Mouse (Mus musculus) forebrain, embryonic 16.5 days (tissue): ENCODE measurements around the gene Pikfyve. TPM values are rescaled to one million over a fixed set of nuclear protein-coding genes. Genes with fewer than 3 reads are reported as not detected.
"Not testable (repeated sequence)": the region's sequence is repeated elsewhere in the genome, so short reads cannot be mapped to it uniquely, and the experiment has no call there.

Experiments
- ATAC-seq: fragments of 200-750 bp; cut with Nextera tagmentation; 2 replicates; pipeline ENCODE4 v1.8.0; 2017; ENCODE audit warnings: mild to moderate bottlenecking, moderate library complexity
- H3K27ac ChIP-seq: fragments of 300-500 bp; sonication (generic); 2 replicates; pipeline ENCODE4 v1.5.1; 2014; ENCODE audit warnings: low read length, control low read depth
- H3K27me3 ChIP-seq: fragments of 300-500 bp; sonication (generic); replicated peaks from 2 replicates; pipeline ENCODE4 v1.6.1; 2014; ENCODE audit warnings: low read length; ENCODE audit not compliant: control insufficient read depth, insufficient read depth
- H3K36me3 ChIP-seq: fragments of 300-500 bp; sonication (generic); 2 replicates; pipeline ENCODE4 v1.6.1; 2014; ENCODE audit not compliant: control insufficient read depth, insufficient read depth
- H3K4me1 ChIP-seq: fragments of 300-500 bp; sonication (generic); replicated peaks from 2 replicates; pipeline ENCODE4 v1.6.1; 2014; ENCODE audit warnings: low read length; ENCODE audit not compliant: control insufficient read depth, insufficient read depth
- H3K4me2 ChIP-seq: fragments of 300-500 bp; sonication (generic); 2 replicates; pipeline ENCODE4 v1.6.1; 2014; ENCODE audit warnings: mild to moderate bottlenecking, low read length, control low read depth
- H3K4me3 ChIP-seq: fragments of 300-500 bp; sonication (generic); replicated peaks from 2 replicates; pipeline ENCODE4 v1.5.1; 2014; ENCODE audit warnings: mild to moderate bottlenecking, low read length, control low read depth
- H3K9ac ChIP-seq: fragments of 300-500 bp; sonication (generic); replicated peaks from 2 replicates; pipeline ENCODE4 v1.6.1; 2014; ENCODE audit warnings: low read depth, low read length, control low read depth
- H3K9me3 ChIP-seq: fragments of 300-500 bp; sonication (generic); 2 replicates; pipeline ENCODE4 v1.6.1; 2016; ENCODE audit warnings: low read length; ENCODE audit not compliant: control insufficient read depth
- WGBS: fragments of 180-500 bp; shearing (Covaris S2); extraction: QIAGEN DNeasy Blood & Tissue Kit; methylation state at CpG from one replicate; pipeline ENCODE4 v1.1.7; 2014; 5-methylcytosine and 5-hydroxymethylcytosine counted together
- polyA plus RNA-seq: library from polyadenylated mRNA; unstranded; fragments of >200 nt; fragmentation: Nextera tagmentation; extraction: Ambion mirVana; gene quantifications from 2 replicates; pipeline ENCODE4 v1.2.1, GENCODE M21; 2015

Pikfyve gene
- polyA plus RNA-seq, 1 experiment from 2014 or later: 16.5 TPM

DNA sequence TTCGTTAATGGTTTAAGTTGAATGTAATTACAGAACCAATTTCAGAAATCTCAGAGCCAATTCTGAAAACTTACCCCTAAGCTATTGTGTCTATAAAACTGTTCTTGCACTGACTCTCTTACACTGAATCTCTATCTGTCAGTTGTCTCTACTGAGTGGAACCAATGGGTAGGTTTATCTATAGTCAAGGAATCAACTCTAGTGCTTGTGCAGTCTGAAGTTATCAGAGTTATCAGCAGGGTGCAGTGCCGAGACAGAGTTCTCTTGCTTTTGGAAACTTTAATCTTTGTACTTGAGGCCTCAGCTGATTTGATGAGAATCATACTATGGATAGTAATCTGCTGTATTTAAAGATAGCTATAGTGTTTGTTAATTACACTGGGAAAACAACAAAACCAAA, 11.9 kb downstream of the Pikfyve start:
- H3K27me3 ChIP-seq: no peaks in the 10 kb centered on the region
- 93% methylated on average over 2 of the region's 2 CpGs for WGBS
- no peak overlapping the region for H3K9ac ChIP-seq
- peaks cover 8% of the 10 kb centered on the region for H3K36me3 ChIP-seq
- H3K4me1 ChIP-seq: no peaks in the 10 kb centered on the region
- no peak overlapping the region for H3K4me2 ChIP-seq
- no peak for ATAC-seq
- H3K4me3 ChIP-seq: no peak overlapping the region
- H3K27ac ChIP-seq: no peak overlapping the region
- no peaks in the 10 kb centered on the region for H3K9me3 ChIP-seq

DNA sequence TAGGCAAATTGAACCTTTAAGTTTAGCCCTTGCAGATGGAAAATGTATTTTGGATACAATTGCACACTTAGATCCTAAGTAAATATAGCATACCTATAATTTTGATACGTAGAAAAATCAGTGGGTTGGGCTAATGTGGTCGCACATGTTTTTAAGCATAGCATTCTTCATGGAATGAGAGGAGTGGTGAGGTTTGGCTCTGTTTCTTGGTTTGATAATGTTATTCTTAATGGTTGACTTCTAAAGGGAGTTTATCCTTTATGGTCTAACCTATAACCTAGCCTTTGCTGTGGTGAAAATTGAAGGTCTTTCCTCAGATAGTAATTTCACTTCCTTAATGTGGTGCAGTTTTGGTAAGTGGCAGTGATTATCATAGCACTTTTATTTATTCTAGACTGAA, 12.4 kb downstream of the Pikfyve start:
- WGBS: 95% methylated on average over 2 of the region's 2 CpGs
- no peak for ATAC-seq
- Histone ChIP-seq H3K36me3 (peaks cover 11% of the 10 kb centered on the region), H3K27me3 (no peaks in the 10 kb centered on the region), H3K9me3 (no peaks in the 10 kb centered on the region), H3K4me2 (no peak overlapping the region), H3K4me3 (no peak overlapping the region), H3K9ac (no peak overlapping the region), H3K27ac (no peak overlapping the region), H3K4me1 (no peaks in the 10 kb centered on the region)

DNA sequence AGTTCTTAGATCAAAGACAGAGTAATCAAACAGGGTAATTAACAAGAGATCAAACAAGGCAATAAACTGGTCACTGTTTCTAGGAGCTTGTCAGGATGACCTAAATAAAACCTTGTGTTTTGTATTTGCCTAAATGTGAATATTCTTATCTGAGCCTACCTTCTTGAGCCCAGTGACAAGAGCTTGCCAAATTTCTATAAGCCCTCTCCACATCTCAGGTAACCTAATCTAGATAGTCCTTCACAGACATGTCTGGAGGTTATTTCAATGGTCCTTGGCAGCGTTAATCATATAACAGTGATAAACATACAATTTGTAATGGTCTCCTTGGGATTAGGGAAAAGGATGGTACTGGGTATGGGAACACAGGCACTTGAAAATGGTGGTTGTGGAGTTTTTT, 17.8 kb downstream of the Pikfyve start:
- H3K4me1 ChIP-seq: no peaks in the 10 kb centered on the region
- H3K4me3 ChIP-seq: no peak overlapping the region
- H3K27ac ChIP-seq: no peak overlapping the region
- ATAC-seq: no peak
- H3K9ac ChIP-seq: no peak overlapping the region
- WGBS: 97% methylated on average over 1 of the region's 1 CpGs
- H3K36me3 ChIP-seq: peaks cover 23% of the 10 kb centered on the region
- H3K4me2 ChIP-seq: no peak overlapping the region
- H3K9me3 ChIP-seq: no peaks in the 10 kb centered on the region
- H3K27me3 ChIP-seq: no peaks in the 10 kb centered on the region

GRCm38 (mm10) chr1:65213214-65213613, 26.7 kb downstream of the Pikfyve start:
- no peak overlapping the region for H3K9ac ChIP-seq
- H3K9me3 ChIP-seq: peaks cover 6% of the 10 kb centered on the region
- H3K4me1 ChIP-seq: no peaks in the 10 kb centered on the region
- H3K27me3 ChIP-seq: no peaks in the 10 kb centered on the region
- no peak overlapping the region for H3K4me3 ChIP-seq
- ATAC-seq: no peak
- H3K27ac ChIP-seq: no peak overlapping the region
- peaks cover 23% of the 10 kb centered on the region for H3K36me3 ChIP-seq
- no peak overlapping the region for H3K4me2 ChIP-seq
- 12% methylated on average over 2 of the region's 2 CpGs for WGBS

DNA sequence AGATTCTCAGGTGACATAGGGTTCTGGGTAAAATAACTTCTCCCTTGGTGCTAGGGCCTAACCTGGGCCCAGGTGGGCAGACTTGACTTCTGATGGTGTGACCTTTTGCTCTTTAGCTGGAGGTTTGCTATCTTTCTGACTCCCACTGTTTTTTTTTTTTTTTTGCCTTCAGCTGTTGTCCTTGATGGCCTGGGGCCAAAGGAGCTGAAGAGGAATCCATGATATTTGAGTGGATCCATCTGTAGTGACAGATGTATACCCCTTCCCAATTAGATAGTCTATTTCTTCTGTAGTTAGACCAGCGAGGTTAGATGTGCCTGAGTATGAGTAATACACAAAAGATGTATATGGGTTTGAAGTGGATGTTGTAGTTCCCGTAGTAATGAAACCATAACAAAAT, 31.1 kb downstream of the Pikfyve start:
- H3K27ac ChIP-seq: no peak overlapping the region
- WGBS: 84% methylated on average over 2 of the region's 2 CpGs
- no peak overlapping the region for H3K4me2 ChIP-seq
- no peaks in the 10 kb centered on the region for H3K4me1 ChIP-seq
- no peaks in the 10 kb centered on the region for H3K27me3 ChIP-seq
- no peak overlapping the region for H3K9ac ChIP-seq
- no peak overlapping the region for H3K4me3 ChIP-seq
- peaks cover 12% of the 10 kb centered on the region for H3K36me3 ChIP-seq
- ATAC-seq: no peak
- H3K9me3 ChIP-seq: no peaks in the 10 kb centered on the region

GRCm38 (mm10) chr1:65217972-65218371, 31.5 kb downstream of the Pikfyve start:
- Histone ChIP-seq H3K4me1 (no peaks in the 10 kb centered on the region), H3K4me3 (no peak overlapping the region), H3K9ac (no peak overlapping the region), H3K9me3 (no peaks in the 10 kb centered on the region), H3K27me3 (no peaks in the 10 kb centered on the region), H3K36me3 (peaks cover 12% of the 10 kb centered on the region), H3K27ac (no peak overlapping the region), H3K4me2 (no peak overlapping the region)
- ATAC-seq: no peak
- WGBS: 100% methylated on average over 1 of the region's 1 CpGs

- no peak for ATAC-seq
- WGBS: 97% methylated on average over 2 of the region's 2 CpGs
- Histone ChIP-seq H3K27me3 (no peaks in the 10 kb centered on the region), H3K4me3 (no peak overlapping the region), H3K9ac (no peak overlapping the region), H3K4me2 (no peak overlapping the region), H3K27ac (no peak overlapping the region), H3K9me3 (no peaks in the 10 kb centered on the region), H3K4me1 (no peaks in the 10 kb centered on the region), H3K36me3 (peaks cover 18% of the 10 kb centered on the region)
Observed at GRCm38 (mm10) chr1:65223654-65224053, 37.2 kb downstream of the Pikfyve start.

- H3K27me3 ChIP-seq: no peaks in the 10 kb centered on the region
- H3K9ac ChIP-seq: no peak overlapping the region
- H3K4me2 ChIP-seq: no peak overlapping the region
- no peak overlapping the region for H3K27ac ChIP-seq
- H3K36me3 ChIP-seq: peaks cover 12% of the 10 kb centered on the region
- 92% methylated on average over 2 of the region's 2 CpGs for WGBS
- H3K4me3 ChIP-seq: no peak overlapping the region
- no peak for ATAC-seq
- H3K9me3 ChIP-seq: no peaks in the 10 kb centered on the region
- H3K4me1 ChIP-seq: no peaks in the 10 kb centered on the region
Observed at GRCm38 (mm10) chr1:65227681-65228080, 41.2 kb downstream of the Pikfyve start.

- WGBS: 84% methylated on average over 3 of the region's 3 CpGs
- H3K9ac ChIP-seq, H3K4me3 ChIP-seq: not testable (repeated sequence)
Observed at GRCm38 (mm10) chr1:65229768-65230167, 43.3 kb downstream of the Pikfyve start.

DNA sequence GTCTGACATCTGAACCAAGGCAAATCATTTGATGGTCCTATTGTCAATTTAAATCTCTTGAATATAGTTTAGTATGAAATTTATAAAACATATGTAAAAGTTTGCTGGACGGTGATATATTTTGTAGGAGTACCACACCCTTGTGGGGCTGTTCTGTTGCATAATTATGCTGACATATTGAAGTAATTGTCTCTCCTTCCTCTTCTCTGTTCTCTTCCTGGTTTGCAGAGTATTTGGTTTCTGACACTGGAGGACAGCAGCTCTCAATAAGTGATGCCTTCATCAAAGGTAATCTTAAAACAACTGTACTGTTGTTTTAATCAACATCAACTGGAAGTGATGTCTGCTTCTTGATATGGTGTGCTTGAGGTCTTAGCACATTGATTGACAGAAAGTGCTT, 44.1 kb downstream of the Pikfyve start:
- H3K4me1 ChIP-seq: no peaks in the 10 kb centered on the region
- no peaks in the 10 kb centered on the region for H3K27me3 ChIP-seq
- no peaks in the 10 kb centered on the region for H3K9me3 ChIP-seq
- no peak overlapping the region for H3K4me2 ChIP-seq
- peaks cover 8% of the 10 kb centered on the region for H3K36me3 ChIP-seq
- 95% methylated on average over 1 of the region's 1 CpGs for WGBS
- no peak for ATAC-seq
- H3K4me3 ChIP-seq: no peak overlapping the region
- no peak overlapping the region for H3K27ac ChIP-seq
- H3K9ac ChIP-seq: no peak overlapping the region

More at GRCm38 (mm10) chr1:65229768-65230167, 43.3 kb downstream of the Pikfyve start:
- H3K4me1 ChIP-seq, H3K27me3 ChIP-seq, H3K27ac ChIP-seq, ATAC-seq, H3K4me2 ChIP-seq, H3K9me3 ChIP-seq, H3K36me3 ChIP-seq: not testable (repeated sequence)
